Mouse (Mus musculus): ENCODE measurements at regions not wholly inside any gene's neighbourhood (a gene's known extent, or its start where the extent isn't known, plus 50 kb on each side); places are given as distances from the start of the nearest gene placed in this dataset.

DNA sequence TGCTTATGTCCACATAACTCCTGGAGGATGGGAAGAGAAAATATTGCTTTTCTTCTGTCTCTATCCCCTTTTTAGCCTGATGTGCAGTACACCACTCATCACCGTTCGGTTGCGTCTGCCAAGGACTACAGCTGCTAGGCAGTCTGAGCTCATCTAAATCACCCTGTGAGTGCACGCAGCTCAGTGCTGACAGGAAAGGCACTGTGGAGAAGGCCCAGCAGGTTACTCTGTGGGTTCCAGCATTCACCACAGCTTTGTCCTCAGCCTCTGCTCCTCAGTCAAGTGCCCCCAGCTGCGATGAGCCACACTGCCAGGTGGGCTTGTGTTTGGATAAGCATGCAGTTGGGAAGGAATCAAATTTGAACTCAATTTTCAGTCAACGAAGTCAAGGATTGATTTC, 152.0 kb upstream of the Alg10b start:
- Histone ChIP-seq H3K4me3 (replicated peaks; ENCODE audit: low read length) (no peak overlapping the region), H3K4me1 (ENCODE audit: control insufficient read depth, insufficient read depth, low read length) (no peaks in the 10 kb centered on the region), H3K4me2 (replicated peaks; ENCODE audit: low read depth, low read length, severe bottlenecking) (no peak overlapping the region), H3K27ac (replicated peaks; ENCODE audit: low read depth, low read length) (no peak overlapping the region), H3K9ac (ENCODE audit: low read depth, low read length, severe bottlenecking) (no peak overlapping the region), H3K27me3 (ENCODE audit: control insufficient read depth, insufficient read depth, low read length) (no peaks in the 10 kb centered on the region), H3K9me3 (ENCODE audit: control insufficient read depth, low read length) (no peaks in the 10 kb centered on the region), H3K36me3 (ENCODE audit: control insufficient read depth, insufficient read depth, low read length) (no peaks in the 10 kb centered on the region)
- ATAC-seq (ENCODE audit: low FRiP score, low read depth) (no peak), DNase-seq (ENCODE audit: low spot score) (peak; percentile 3)
- 76% methylated on average over 6 of the region's 6 CpGs for WGBS
- no peak for TF ChIP-seq POLR2A (IDR thresholded peaks at IDR 0.05; ENCODE audit: borderline replicate concordance, extremely low read depth, insufficient read depth, insufficient read length)

DNA sequence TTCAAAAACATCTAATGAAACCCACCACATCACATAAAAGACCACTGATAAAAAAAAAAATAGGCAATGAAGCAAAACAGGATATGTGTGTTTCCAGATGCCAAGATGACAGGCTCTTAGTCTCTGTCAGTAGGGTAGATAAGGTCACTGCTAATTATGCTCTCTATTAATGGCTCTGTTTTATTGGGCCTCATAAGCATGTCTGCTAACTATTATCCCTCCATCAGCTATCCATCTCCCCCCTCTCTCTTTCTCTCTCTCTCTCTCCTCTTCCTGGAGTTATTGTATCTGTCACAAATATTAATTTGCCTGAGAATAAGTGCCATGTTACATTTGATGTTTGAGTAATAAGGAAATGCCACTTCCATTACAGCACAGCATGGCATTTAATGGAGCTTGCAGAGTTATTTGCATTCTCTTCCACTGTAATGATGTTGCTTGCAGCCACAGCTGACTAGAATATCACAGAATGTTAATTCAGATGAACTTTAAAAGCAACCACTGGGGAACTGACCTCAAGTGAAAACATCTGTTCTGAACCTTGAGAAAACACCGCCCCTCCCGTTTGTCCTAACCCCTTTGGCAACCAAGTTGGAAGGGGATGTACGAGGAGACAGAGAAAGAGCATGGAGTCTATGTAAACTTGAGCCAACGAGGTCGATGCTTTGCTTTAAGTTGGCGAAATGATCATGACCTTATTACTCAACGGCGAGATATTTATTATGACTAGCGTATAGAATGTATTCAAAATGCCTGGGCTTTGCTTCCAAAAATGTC, 141.7 kb upstream of the Alg10b start:
- Histone ChIP-seq H3K4me1 (ENCODE audit: control insufficient read depth, insufficient read depth, low read length) (no peaks in the 10 kb centered on the region), H3K9ac (ENCODE audit: low read depth, low read length, severe bottlenecking) (no peak overlapping the region), H3K4me3 (replicated peaks; ENCODE audit: low read length) (no peak overlapping the region), H3K4me2 (replicated peaks; ENCODE audit: low read depth, low read length, severe bottlenecking) (no peak overlapping the region), H3K36me3 (ENCODE audit: control insufficient read depth, insufficient read depth, low read length) (no peaks in the 10 kb centered on the region), H3K27me3 (ENCODE audit: control insufficient read depth, insufficient read depth, low read length) (no peaks in the 10 kb centered on the region), H3K27ac (replicated peaks; ENCODE audit: low read depth, low read length) (no peak overlapping the region), H3K9me3 (ENCODE audit: control insufficient read depth, low read length) (no peaks in the 10 kb centered on the region)
- ATAC-seq (ENCODE audit: low FRiP score, low read depth) (no peak), DNase-seq (ENCODE audit: low spot score) (peak; percentile 63)
- TF ChIP-seq POLR2A (IDR thresholded peaks at IDR 0.05; ENCODE audit: borderline replicate concordance, extremely low read depth, insufficient read depth, insufficient read length): no peak
- WGBS: 50% methylated on average over 9 of the region's 9 CpGs

DNA sequence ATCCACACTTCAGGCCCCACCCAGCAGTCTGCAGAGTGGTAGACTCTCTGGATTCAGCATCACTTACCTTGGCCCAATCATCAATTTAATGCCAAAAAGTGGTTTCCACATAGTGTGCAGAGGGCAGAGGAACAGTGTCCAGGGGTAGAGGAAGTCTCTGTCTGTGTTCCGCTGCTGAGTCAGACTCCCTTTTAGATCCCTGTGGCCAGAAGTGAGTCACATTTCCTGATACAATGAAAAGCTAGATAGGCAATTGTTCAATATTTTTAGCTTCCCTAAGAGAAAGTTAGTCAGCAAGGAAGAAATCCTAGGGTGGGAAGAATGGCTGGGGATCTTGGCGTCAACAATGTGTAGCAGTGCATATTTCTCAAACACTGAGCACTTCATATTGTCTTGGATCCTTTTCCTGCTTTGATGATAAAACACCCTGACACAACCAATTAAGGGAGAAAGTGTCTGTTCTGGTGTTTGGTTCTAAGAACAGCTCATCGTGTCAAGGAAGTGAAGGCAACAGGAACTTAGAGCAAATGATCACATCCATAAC, 114.6 kb upstream of the Alg10b start:
- Histone ChIP-seq H3K27me3 (ENCODE audit: control insufficient read depth, insufficient read depth, low read length) (no peaks in the 10 kb centered on the region), H3K9me3 (ENCODE audit: control insufficient read depth, low read length) (no peaks in the 10 kb centered on the region), H3K36me3 (ENCODE audit: control insufficient read depth, insufficient read depth, low read length) (no peaks in the 10 kb centered on the region), H3K9ac (ENCODE audit: low read depth, low read length, severe bottlenecking) (no peak overlapping the region), H3K27ac (replicated peaks; ENCODE audit: low read depth, low read length) (no peak overlapping the region), H3K4me3 (replicated peaks; ENCODE audit: low read length) (no peak overlapping the region), H3K4me1 (ENCODE audit: control insufficient read depth, insufficient read depth, low read length) (no peaks in the 10 kb centered on the region), H3K4me2 (replicated peaks; ENCODE audit: low read depth, low read length, severe bottlenecking) (no peak overlapping the region)
- no peak for DNase-seq (ENCODE audit: low spot score)
- no peak for ATAC-seq (ENCODE audit: low FRiP score, low read depth)
- 77% methylated on average over 3 of the region's 3 CpGs for WGBS
- TF ChIP-seq POLR2A (IDR thresholded peaks at IDR 0.05; ENCODE audit: borderline replicate concordance, extremely low read depth, insufficient read depth, insufficient read length): no peak

DNA sequence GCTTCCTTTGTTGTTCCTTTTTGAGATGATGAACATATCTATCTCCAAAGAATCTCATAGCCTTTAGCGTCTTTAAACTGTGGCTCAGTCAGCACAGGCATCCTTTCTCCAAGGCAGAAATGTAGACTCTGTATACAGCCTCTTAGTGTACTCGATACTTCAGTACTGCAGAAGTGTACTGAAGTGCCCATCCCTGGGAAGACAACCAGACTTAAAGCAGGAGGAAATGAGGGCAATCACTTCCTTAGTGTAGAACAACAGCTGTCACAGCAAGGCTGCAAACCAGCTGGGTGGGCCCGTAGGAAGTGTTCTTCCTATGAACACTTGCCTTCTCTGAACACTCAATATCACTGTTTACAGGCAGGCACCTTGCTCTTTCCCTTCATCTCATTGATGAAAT, 110.5 kb upstream of the Alg10b start:
- WGBS: 68% methylated on average over 3 of the region's 3 CpGs

DNA sequence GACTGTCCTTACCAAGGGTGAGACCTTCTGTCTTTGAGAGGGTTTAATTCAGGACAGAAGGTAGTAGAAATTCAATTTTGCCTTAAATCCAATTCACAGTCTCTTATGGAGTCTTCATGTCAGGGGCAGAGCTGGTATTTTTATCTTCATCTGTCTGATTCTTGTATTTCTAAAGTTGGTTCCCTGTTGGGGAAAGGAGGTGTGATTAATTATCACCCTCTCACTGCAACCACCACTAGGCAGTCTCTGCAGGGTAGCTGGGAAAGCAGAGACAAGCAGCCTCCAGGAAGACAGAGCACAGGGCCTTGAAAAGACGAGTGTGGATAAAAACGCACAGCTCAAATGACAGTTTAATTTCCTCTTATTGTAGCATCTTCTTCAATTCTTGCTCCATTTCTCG, 104.4 kb upstream of the Alg10b start:
- Histone ChIP-seq H3K4me2 (replicated peaks; ENCODE audit: low read depth, low read length, severe bottlenecking) (no peak overlapping the region), H3K27ac (replicated peaks; ENCODE audit: low read depth, low read length) (no peak overlapping the region), H3K4me1 (ENCODE audit: control insufficient read depth, insufficient read depth, low read length) (no peaks in the 10 kb centered on the region), H3K36me3 (ENCODE audit: control insufficient read depth, insufficient read depth, low read length) (no peaks in the 10 kb centered on the region), H3K9ac (ENCODE audit: low read depth, low read length, severe bottlenecking) (no peak overlapping the region), H3K4me3 (replicated peaks; ENCODE audit: low read length) (no peak overlapping the region), H3K27me3 (ENCODE audit: control insufficient read depth, insufficient read depth, low read length) (no peaks in the 10 kb centered on the region), H3K9me3 (ENCODE audit: control insufficient read depth, low read length) (no peaks in the 10 kb centered on the region)
- TF ChIP-seq POLR2A (IDR thresholded peaks at IDR 0.05; ENCODE audit: borderline replicate concordance, extremely low read depth, insufficient read depth, insufficient read length): no peak
- ATAC-seq (ENCODE audit: low FRiP score, low read depth): no peak
- WGBS: 71% methylated on average over 3 of the region's 3 CpGs
- no peak for DNase-seq (ENCODE audit: low spot score)

More for the DNA sequence above, 110.5 kb upstream of the Alg10b start:
- no peak for ATAC-seq (ENCODE audit: low FRiP score, low read depth)
- no peak overlapping the region for H3K4me3 ChIP-seq (replicated peaks; ENCODE audit: low read length)
- no peak for DNase-seq (ENCODE audit: low spot score)
- H3K27me3 ChIP-seq (ENCODE audit: control insufficient read depth, insufficient read depth, low read length): no peaks in the 10 kb centered on the region
- H3K9me3 ChIP-seq (ENCODE audit: control insufficient read depth, low read length): no peaks in the 10 kb centered on the region
- no peak overlapping the region for H3K4me2 ChIP-seq (replicated peaks; ENCODE audit: low read depth, low read length, severe bottlenecking)
- H3K27ac ChIP-seq (replicated peaks; ENCODE audit: low read depth, low read length): no peak overlapping the region
- H3K4me1 ChIP-seq (ENCODE audit: control insufficient read depth, insufficient read depth, low read length): no peaks in the 10 kb centered on the region
- no peaks in the 10 kb centered on the region for H3K36me3 ChIP-seq (ENCODE audit: control insufficient read depth, insufficient read depth, low read length)
- TF ChIP-seq POLR2A (IDR thresholded peaks at IDR 0.05; ENCODE audit: borderline replicate concordance, extremely low read depth, insufficient read depth, insufficient read length): no peak
- H3K9ac ChIP-seq (ENCODE audit: low read depth, low read length, severe bottlenecking): no peak overlapping the region
